Mouse (Mus musculus) adrenal gland, postnatal 14 days (tissue): ENCODE measurements around the gene Tmem161a. TPM values are rescaled to one million over a fixed set of nuclear protein-coding genes. Genes with fewer than 3 reads are reported as not detected.
A peak's percentile ranks its signal among the peaks of the same experiment; 100 is the strongest.

Source experiments
- DNase-seq: peaks from one replicate; pipeline ENCODE4 v3.0.0; 2021; ENCODE audit warnings: mixed read lengths
- long read RNA-seq, 2 experiments: library from polyadenylated mRNA; stranded (forward); transcript quantifications; one replicate each; pipeline ENCODE4 v2.0.0; 2021
- total RNA-seq: library from RNA; stranded (reverse); gene quantifications from 2 replicates; pipeline ENCODE4 v1.2.3, GENCODE M21; 2021

Tmem161a gene
- 48.9 and 50.7 TPM in 2 replicates for total RNA-seq
- long read RNA-seq, experiment 1, transcript Tmem161a-201 (12 exons, 3,018 nt), result major isoform, 14 of 99 reads
- long read RNA-seq, experiment 1, transcript Tmem161a-214 (11 exons, 2,080 nt), result minor isoform, 8 of 99 reads
- long read RNA-seq, experiment 1, partial matches to known transcripts, result 51 of 99 reads
- long read RNA-seq, experiment 1, other reads (novel, unspliced or antisense), result 25 of 99 reads
- long read RNA-seq, experiment 2, transcript Tmem161a-214 (11 exons, 2,080 nt), result minor isoform, 6 of 67 reads
- long read RNA-seq, experiment 2, transcript Tmem161a-201 (12 exons, 3,018 nt), result major isoform, 11 of 67 reads
- long read RNA-seq, experiment 2, partial matches to known transcripts, result 28 of 67 reads
- long read RNA-seq, experiment 2, other reads (novel, unspliced or antisense), result 21 of 67 reads

- DNase-seq, result peak; percentile 95
Measured at GRCm38 (mm10) chr8:70172043-70172681, at the start of gene Tmem161a. Tmem161a (plus strand) TSS chr8:70172356.

DNA sequence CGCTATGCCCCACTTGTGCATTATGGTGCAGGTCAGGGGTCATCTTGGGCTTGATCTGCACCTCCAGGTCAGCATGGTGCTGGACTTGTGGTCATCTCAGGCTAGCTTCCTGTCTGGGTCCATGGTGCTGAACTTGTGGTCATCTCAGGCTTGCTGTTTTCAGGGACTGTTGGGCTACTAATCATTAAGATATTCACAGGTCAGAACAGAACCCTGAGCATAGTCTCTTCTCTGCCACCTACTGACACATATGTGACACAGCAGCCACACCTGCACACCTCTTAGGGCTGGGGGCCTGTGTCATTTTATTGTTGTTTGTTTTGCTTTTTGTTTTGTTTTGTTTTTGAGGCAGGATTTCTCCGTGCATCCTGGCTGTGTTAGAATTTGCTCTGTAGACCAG is 49.3 kb upstream of the Tmem161a start:
- no peak for DNase-seq

GRCm38 (mm10) chr8:70124992-70125391 is 47.2 kb upstream of the Tmem161a start:
- DNase-seq, result no peak

DNA sequence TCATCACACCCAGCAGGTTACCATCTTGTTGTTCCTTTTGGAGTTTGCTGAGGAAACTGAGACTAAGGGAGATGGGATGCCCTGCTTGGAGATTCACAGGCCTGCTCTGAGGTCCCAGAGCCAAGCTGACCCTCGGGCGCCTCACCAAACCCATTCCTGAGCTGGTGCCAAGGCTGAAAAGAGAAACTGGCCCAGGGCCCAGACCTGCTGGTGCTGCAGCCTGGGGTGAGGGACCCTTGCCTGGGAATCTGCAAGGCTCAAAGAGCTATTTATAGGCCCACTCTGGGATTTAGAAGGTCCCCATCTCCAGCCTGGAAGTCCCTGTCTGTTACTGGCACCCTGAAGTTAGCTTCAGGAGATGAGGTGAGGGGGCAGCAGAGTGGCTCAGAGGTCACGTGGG is 43.7 kb upstream of the Tmem161a start:
- peak; percentile 80 for DNase-seq

DNA sequence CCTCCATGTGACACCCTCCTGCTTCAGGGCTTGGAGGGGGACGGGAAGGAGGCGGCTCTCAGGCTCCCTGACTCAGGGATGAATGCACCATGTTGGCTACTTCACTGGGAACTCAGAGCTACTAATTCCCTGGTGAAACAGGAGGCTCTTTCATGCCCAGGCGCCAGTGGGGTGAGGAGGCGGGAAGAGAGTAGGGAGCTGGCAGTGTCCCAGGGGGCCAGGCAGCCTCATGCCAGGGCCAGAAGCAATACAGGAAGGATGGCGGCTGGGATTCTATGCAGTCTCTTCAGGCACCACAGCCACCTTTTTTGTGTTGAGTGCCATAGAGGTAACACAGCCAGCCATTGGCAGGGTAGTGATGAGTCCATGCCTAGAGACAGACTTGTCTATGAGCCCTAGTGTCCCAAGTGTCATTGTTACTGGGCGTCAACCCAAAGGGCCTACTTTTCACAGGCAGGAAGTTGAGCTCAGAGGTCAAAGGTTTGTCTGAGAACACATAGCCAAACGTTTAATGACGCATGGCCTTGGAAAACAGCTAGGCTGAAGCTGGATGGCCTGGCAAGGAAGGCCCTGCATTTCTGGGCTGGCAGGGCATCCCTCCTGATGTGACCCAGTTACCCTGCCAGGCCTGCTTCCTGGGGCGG is 42.7 kb upstream of the Tmem161a start:
- DNase-seq, result peak; percentile 64

- DNase-seq, result no peak
Measured at GRCm38 (mm10) chr8:70130066-70130465, 42.1 kb upstream of the Tmem161a start.

DNA sequence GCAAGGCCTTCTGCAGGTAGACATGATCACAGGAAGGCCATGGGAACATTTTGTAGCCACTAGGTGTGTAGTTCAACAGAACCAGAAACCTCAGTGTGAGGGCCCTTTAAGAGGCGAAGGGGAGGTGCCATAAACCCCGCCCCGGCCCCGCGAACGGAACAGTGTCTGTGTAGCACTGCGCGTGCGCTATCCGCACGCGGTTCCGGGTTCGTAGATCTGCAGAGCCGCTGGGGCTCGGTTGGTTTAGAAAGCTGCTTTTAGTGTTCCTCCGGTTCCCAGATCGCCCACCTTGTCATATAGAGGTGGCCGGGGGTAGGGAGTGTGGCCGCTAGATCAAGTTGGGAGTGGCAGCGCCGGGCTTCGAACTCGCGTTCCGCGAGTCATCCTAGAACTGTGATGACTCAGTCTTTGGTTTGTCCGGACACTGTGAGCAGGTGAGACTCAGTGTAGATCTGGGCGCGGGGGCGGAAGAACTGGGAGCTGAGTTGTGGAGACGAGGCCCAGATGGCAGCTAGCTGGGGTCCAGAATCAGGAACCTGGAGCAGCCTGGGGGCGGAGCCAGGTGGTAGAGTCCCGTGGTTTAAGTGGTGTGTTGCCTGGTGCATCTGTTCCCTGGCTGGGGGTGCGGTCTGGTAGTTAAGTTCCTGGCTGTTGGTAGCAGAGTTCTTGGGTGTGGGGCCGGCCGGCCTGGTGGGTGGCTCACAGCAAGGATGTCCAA is 40.8 kb upstream of the Tmem161a start, which contains the start of gene Nr2c2ap:
Gene Nr2c2ap (plus strand): TSS at position 168 of the 718 bp plus-strand sequence.
- peak; percentile 92 for DNase-seq

- no peak for DNase-seq
Measured at GRCm38 (mm10) chr8:70134086-70134485, 38.1 kb upstream of the Tmem161a start.

DNA sequence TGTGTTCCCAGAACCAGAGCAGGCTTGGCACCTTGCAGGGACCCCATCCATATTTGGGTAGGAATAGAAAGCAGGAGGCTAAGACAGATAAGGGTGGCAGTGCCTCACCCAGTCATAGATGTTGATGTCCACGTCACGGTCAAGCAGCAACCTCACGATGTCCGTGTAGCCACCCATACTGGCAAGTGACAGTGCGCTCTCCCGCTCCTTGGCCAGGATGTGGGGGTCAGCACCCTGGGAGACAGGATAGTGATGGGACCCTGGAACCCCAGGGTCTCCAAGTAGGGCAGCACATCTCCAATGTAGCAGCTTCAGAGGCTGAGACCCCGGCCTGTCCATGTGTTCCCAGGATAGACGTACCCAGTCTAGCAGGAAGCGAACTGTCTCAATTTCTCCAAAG is 37.2 kb upstream of the Tmem161a start:
- DNase-seq, result no peak

- no peak for DNase-seq
Measured at GRCm38 (mm10) chr8:70136591-70136990, 35.6 kb upstream of the Tmem161a start.

DNA sequence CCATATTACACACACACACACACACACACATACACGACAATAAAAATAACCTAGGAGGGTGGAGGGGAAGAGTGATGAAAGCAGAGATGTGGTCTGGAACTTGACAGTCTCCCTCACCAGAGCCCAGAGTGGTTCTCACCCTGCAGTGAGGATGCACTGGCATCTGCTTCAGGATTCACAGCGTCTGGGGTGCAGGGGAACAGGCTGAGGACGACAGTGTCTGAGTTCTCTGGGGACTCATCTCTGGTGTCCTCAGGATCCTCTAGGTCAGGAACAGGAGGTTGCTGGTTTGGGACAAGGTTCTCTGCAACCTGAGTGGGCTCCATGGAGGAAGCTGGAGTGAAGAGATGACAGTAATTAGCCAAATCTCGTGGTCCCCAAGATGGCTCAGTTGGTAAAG is 34.3 kb upstream of the Tmem161a start:
- DNase-seq, result no peak

- peak; percentile 99 for DNase-seq
Measured at GRCm38 (mm10) chr8:70139026-70139857, 32.9 kb upstream of the Tmem161a start, which contains the start of the genes Rfxank, Borcs8 and Mef2b. Rfxank (minus strand) TSS chr8:70139154. Borcs8 (plus strand) TSS chr8:70139499. Mef2b (plus strand) TSS chr8:70139711.

- no peak for DNase-seq
Measured at GRCm38 (mm10) chr8:70139981-70140380, 32.2 kb upstream of the Tmem161a start.

DNA sequence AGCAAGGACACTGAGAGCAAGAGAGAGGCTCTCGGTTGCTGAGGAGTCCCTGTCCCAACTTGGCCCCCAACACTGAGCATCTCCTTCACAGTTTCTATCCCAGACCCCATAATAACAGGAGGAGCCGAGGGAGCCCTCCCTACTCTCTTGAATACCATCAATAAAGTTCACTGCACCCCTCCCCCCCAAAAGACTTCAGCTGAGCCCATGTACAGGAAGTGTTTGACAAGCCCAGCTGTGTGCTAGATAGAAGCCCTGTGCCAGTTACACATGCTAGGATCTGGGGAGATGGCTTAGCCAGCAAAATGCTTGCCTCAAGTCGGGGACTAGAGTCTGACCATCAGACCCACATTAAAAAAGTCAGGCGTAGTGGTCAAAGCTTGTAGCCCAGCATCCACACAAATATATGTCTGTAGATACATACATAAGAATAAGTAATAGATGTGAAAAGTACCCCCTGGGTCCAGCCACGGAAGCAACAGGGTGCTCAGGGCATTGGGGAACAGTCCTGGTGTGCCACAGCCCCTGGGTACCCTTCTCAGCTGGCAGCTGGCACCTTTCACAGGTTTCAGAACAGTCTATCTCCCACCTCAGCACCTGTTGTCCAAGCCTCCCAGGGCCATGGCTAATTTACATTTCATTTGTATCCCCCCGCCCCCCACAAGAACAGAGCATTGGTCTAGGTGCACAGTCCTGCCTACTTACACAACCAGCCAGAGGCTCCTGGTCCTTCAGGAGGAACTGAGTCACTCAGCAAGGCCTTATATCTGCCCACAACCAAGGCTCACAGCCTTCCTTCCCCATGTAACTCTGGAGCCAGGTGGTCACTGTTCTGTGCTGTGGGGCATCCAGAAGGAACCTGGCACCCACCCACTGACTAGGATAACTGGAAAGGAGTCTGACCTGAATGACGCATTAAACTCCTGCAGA is 24.2 kb upstream of the Tmem161a start:
- no peak for DNase-seq

DNA sequence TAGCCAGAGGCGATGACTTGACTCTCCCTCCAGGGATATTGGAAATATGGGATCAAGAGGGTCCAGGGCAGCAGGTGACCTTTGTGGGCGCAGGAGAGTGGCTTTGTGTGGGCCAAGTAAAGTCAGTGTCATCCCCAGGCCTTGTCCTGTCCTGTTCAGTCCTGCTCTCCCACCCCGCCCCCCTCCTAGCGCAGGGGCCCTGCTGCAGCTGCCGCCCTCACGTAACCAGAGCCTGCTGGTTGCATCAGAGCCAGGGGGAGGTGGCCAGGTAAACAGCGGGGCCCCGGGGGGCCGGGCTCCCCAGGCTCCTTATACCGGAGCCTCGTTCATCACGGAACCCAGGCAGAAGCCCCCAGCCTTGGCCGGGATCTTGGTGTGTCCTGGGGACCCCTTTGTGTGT is 22.0 kb upstream of the Tmem161a start:
- DNase-seq, result no peak

DNA sequence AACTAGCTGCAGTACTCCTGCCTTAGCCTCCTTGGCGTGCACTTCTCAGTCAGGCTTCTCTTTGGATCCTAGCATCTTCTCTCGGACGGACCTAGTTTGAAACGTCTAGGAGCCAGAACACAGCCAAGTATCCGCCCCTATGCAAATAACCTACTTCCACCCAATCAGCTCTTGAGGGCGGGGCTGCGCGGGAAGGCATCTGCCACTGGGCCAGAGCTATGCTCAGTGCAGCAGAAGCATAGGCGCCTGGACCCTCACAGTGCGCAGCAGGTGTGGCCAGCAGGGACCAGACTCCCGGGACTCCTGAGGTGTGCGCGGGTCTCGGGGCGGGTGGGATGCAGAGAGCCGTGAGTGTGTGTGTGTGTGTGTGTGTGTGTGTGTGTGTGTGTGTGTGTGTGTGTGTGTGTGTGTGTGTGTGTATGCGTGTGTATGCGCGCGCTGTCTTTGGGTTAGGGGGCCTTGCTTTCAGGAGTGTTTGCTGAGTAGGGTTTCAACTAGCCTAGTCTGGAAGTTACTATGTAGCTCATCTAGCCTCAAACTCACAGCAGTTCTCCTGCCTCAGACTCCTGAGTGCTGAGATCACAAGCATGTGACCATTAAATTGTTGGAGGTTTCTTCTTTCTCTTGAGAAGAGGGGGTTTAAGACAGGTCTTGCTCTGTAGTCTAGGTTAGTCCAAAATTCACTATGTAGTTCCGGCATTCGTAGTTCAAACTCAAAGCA is 19.5 kb upstream of the Tmem161a start:
- DNase-seq, result peak; percentile 86

- no peak for DNase-seq
Measured at GRCm38 (mm10) chr8:70157240-70157800, 14.8 kb upstream of the Tmem161a start.

- DNase-seq, result peak; percentile 78
Measured at GRCm38 (mm10) chr8:70158069-70158853, 13.9 kb upstream of the Tmem161a start.
